Mouse (Mus musculus) frontal cortex, adult 2 months (tissue): ENCODE data around the gene Gtsf2. TPM values are rescaled to one million over a fixed set of nuclear protein-coding genes. Genes with fewer than 3 reads are reported as not detected.

Source experiments
- DNase-seq, 2 experiments: peaks; one replicate each; pipeline ENCODE4 v3.0.0; 2022; ENCODE audit warnings: low spot score in 1 of 2; ENCODE audit errors: extremely low spot score in 1 of 2
- polyA plus RNA-seq: library from polyadenylated mRNA; depleted of rRNA; stranded (reverse); fragments of >200 nt; gene quantifications from 2 replicates; pipeline ENCODE4 v1.2.3, GENCODE M21; 2012; rRNA removed

The Gtsf2 gene
- polyA plus RNA-seq, 1 experiment = not detected

GRCm38 (mm10) chr15:103401361-103401760, 46.9 kb downstream of the Gtsf2 start:
- DNase-seq = no peak

DNA sequence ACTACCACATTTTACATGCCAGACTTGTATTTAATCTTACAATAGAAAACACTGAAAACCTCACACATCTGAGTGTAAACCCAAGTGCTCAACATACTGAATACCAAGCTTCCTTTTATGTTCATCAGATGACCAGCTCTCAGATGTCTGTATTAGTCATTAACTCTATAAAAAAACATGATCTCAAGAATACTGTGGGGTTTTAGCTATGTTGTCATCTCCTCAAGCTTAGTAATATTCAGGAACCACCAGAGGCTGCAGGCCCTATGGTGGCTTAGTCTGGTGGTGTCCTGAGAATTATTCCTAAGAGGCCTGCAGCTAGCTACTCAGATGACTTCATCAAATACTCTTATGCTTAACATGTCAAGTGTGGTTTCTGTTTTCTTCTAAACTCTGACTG, 54.7 kb downstream of the Gtsf2 start:
- no peak for DNase-seq

Other genes with a start within 250 kb of the Gtsf2 start
- 70.1 and 79.9 TPM in 2 replicates for gene Cbx5, start 208.7 kb downstream of the Gtsf2 start, polyA plus RNA-seq
- gene Hnrnpa1, start 208.0 kb downstream of the Gtsf2 start, polyA plus RNA-seq = 360 and 407 TPM in 2 replicates
- gene Nfe2, start 190.1 kb downstream of the Gtsf2 start, polyA plus RNA-seq = 0.48 TPM in 1 of 2 replicates, not detected in the other
- 141 and 146 TPM in 2 replicates for gene Copz1, start 175.8 kb downstream of the Gtsf2 start, polyA plus RNA-seq
- 1.3 and 1.5 TPM in 2 replicates for gene Gpr84, start 137.9 kb downstream of the Gtsf2 start, polyA plus RNA-seq
- 46.3 and 46.5 TPM in 2 replicates for gene Zfp385a, start 108.4 kb downstream of the Gtsf2 start, polyA plus RNA-seq
- 2.2 and 2.9 TPM in 2 replicates for gene Itga5, start 81.7 kb downstream of the Gtsf2 start, polyA plus RNA-seq
- gene Gtsf1, start 18.0 kb downstream of the Gtsf2 start, polyA plus RNA-seq = 0.34 TPM in 1 of 2 replicates, not detected in the other
- gene Nckap1l, start 5.3 kb upstream of the Gtsf2 start, polyA plus RNA-seq = 6.4 and 7.6 TPM in 2 replicates
- gene Pde1b, start 54.6 kb upstream of the Gtsf2 start, polyA plus RNA-seq = 150 and 159 TPM in 2 replicates
- 156 and 188 TPM in 2 replicates for gene Ppp1r1a, start 89.5 kb upstream of the Gtsf2 start, polyA plus RNA-seq
- gene Glycam1, start 116.6 kb upstream of the Gtsf2 start, polyA plus RNA-seq = 0.34 TPM in 1 of 2 replicates, not detected in the other